Mouse (Mus musculus) liver, embryonic 16.5 days (tissue): Measurements from ENCODE around the gene Chd9. TPM values are rescaled to one million over a fixed set of nuclear protein-coding genes. Genes with fewer than 3 reads are reported as not detected.

Source experiments
- ATAC-seq: fragments of 200-750 bp; cut with Nextera tagmentation; 2 replicates; pipeline ENCODE4 v1.8.0; 2017; ENCODE audit warnings: low read depth, mild to moderate bottlenecking, moderate number of reproducible peaks, moderate library complexity
- H3K27ac ChIP-seq: fragments of 300-500 bp; sonication (generic); 2 replicates; pipeline ENCODE4 v1.5.1; 2014; ENCODE audit warnings: mild to moderate bottlenecking, low read length
- H3K27me3 ChIP-seq: fragments of 300-500 bp; sonication (generic); 2 replicates; pipeline ENCODE4 v1.6.1; 2014; ENCODE audit warnings: low read depth, low read length, mixed read lengths; ENCODE audit not compliant: control insufficient read depth, insufficient read depth
- H3K36me3 ChIP-seq: fragments of 300-500 bp; sonication (generic); 2 replicates; pipeline ENCODE4 v1.6.1; 2014; ENCODE audit warnings: mild to moderate bottlenecking; ENCODE audit not compliant: control insufficient read depth, insufficient read depth
- H3K4me1 ChIP-seq: fragments of 300-500 bp; sonication (generic); 2 replicates; pipeline ENCODE4 v1.6.1; 2014; ENCODE audit warnings: low read depth, low read length, mixed read lengths; ENCODE audit not compliant: control insufficient read depth
- H3K4me2 ChIP-seq: fragments of 300-500 bp; sonication (generic); 2 replicates; pipeline ENCODE4 v1.6.1; 2014; ENCODE audit warnings: low read depth, low read length, mixed read lengths
- H3K4me3 ChIP-seq: fragments of 300-500 bp; sonication (generic); 2 replicates; pipeline ENCODE4 v1.5.1; 2014; ENCODE audit warnings: low read depth, mild to moderate bottlenecking, low read length
- H3K9ac ChIP-seq: fragments of 300-500 bp; sonication (generic); 2 replicates; pipeline ENCODE4 v1.6.1; 2014; ENCODE audit warnings: low read depth, low read length
- H3K9me3 ChIP-seq: fragments of 300-500 bp; sonication (generic); replicated peaks from 2 replicates; pipeline ENCODE4 v1.6.1; 2016; ENCODE audit warnings: low read length; ENCODE audit not compliant: control insufficient read depth
- WGBS: fragments of 180-500 bp; shearing (Covaris S2); extraction: QIAGEN DNeasy Blood & Tissue Kit; methylation state at CpG from one replicate; pipeline ENCODE4 v1.1.7; 2014; ENCODE audit not compliant: insufficient replicate concordance; 5-methylcytosine and 5-hydroxymethylcytosine counted together
- polyA plus RNA-seq: library from polyadenylated mRNA; unstranded; fragments of >200 nt; fragmentation: Nextera tagmentation; extraction: Ambion mirVana; gene quantifications from 2 replicates; pipeline ENCODE4 v1.2.1, GENCODE M21; 2015

Gene Chd9
- polyA plus RNA-seq, 1 experiment from 2014 or later, result 18.5 TPM

DNA sequence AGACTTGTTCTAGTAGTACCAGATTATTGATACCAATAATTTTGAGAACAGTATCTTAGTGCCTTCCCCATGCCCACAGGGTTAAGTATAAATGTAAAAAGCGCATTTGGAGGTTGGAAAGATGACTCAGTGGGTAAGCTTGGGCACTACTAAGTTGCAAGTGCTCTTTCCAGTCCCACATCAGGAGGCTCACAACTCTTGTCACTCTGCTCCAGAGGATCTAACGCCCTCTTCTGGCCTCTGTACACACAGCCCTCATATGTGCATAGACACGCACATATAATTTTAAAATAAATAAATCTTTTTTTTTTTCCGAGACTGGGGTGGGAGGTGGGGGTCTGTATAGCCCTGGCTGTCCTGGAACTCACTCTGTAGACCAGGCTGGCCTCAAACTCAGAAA lies 131.6 kb downstream of the Chd9 start:
- Histone ChIP-seq H3K4me3 (no peak overlapping the region), H3K27me3 (no peaks in the 10 kb centered on the region), H3K9me3 (no peaks in the 10 kb centered on the region), H3K4me2 (no peak overlapping the region), H3K9ac (no peak overlapping the region), H3K4me1 (peaks cover 2% of the 10 kb centered on the region; the same call in 1 of the 2 replicates), H3K36me3 (no peaks in the 10 kb centered on the region), H3K27ac (no peak overlapping the region)
- no peak for ATAC-seq
- 76% methylated on average over 4 of the region's 4 CpGs for WGBS

DNA sequence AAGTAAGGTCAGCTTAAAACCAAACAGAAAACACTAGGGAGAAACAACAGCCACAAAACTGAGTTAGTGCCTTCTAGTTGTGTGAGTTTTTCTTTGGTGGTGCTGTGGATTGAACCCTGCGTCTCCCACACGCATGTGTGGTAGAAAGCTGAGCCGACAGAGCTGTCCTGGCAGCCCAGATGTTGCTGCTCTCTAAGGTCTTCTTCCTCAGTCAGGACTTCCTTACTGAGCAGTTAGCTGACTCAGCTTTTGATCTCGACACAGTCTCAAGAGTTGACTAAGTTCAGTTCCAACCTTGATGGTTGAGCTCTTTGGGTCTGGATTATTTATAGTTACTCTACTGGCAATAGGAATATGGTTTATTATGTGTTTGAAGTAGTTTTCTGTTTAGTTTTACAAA lies 133.5 kb downstream of the Chd9 start:
- ATAC-seq, result no peak
- Histone ChIP-seq H3K9me3 (no peaks in the 10 kb centered on the region), H3K4me3 (no peak overlapping the region), H3K27me3 (no peaks in the 10 kb centered on the region), H3K36me3 (no peaks in the 10 kb centered on the region), H3K4me2 (no peak overlapping the region), H3K9ac (no peak overlapping the region), H3K27ac (no peak overlapping the region), H3K4me1 (peaks cover 2% of the 10 kb centered on the region; the same call in 1 of the 2 replicates)
- WGBS, result 36% methylated on average over 4 of the region's 4 CpGs

DNA sequence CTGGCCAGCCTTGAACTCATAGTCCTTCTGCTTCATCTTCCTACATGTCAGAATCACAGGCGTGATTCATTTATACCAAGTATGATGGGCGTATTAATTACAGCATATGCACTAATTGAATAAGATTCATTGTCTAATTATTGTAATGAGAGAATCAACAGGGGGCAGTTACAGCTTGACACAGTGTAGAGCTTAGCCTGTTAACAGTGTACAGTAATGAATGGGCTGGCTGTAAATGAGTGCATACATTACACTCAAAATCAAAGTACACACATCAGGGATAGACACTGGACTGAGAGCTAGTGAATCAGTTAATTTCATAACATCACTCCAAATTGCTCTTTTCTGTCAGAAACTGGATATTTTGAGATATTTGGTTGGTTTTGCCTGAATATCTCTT lies 135.9 kb downstream of the Chd9 start:
- Histone ChIP-seq H3K27ac (no peak overlapping the region), H3K4me1 (peaks cover 2% of the 10 kb centered on the region; the same call in 1 of the 2 replicates), H3K9me3 (no peaks in the 10 kb centered on the region), H3K36me3 (no peaks in the 10 kb centered on the region), H3K4me3 (no peak overlapping the region), H3K4me2 (no peak overlapping the region), H3K27me3 (no peaks in the 10 kb centered on the region), H3K9ac (no peak overlapping the region)
- WGBS, result 70% methylated on average over 2 of the region's 2 CpGs
- no peak for ATAC-seq

DNA sequence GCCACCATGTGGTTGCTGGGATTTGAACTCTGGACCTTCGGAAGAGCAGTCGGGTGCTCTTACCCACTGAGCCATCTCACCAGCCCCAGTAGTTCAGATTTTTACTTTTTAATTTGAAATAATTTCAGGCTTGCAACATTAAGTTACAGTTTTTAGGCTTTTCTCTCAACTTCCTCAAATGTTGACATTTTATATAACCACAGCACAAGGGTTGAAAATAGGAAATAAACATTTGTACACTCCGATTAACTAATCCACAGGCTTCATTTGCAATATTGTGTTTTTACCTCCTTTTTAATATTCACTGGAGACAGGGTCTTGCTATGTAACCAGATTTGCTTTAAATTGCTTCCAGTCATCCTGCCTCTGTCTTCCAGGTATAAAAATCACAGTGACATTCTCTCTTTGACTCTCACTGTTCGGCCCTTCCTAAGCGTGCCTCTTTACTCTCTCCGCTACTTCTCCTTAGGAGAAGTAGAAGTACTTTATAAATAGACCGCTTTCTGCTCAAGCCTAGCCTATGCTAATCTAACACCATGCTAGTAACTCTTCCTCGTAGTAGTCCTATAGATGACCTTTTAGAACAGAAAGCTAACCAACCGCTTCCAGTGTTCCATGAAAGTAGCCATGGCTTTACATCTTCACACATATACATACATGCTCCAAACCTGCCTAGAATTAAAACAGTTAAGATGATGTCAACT lies 137.5 kb downstream of the Chd9 start:
- ATAC-seq, result no peak
- H3K27me3 ChIP-seq, result no peaks in the 10 kb centered on the region
- H3K9me3 ChIP-seq, result no peaks in the 10 kb centered on the region
- H3K27ac ChIP-seq, result no peak overlapping the region
- peaks cover 2% of the 10 kb centered on the region; the same call in 1 of the 2 replicates for H3K4me1 ChIP-seq
- H3K4me3 ChIP-seq, result no peak overlapping the region
- WGBS, result 68% methylated on average over 9 of the region's 9 CpGs
- H3K36me3 ChIP-seq, result no peaks in the 10 kb centered on the region
- H3K9ac ChIP-seq, result no peak overlapping the region
- no peak overlapping the region for H3K4me2 ChIP-seq

DNA sequence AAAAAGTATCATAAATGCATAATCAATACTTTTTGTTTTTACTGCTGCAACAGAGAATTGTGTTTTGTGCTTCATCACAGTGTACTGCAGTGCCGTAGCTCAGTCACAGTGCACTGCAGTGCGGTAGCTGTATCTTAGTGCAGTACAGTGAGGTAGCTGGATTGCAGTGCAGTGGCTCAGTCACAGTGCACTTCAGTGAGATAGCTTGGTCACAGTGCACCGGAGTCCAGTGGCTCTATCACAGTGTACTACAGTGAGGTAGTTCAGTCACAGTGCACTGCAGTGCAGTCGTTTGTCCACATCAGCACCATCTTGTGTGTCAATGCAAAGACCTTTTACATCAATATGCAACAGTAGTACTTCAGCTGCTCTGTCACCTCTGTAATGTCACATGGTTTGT lies 140.2 kb downstream of the Chd9 start:
- H3K27ac ChIP-seq, result no peak overlapping the region
- H3K4me1 ChIP-seq, result no peaks in the 10 kb centered on the region
- H3K9ac ChIP-seq, result no peak overlapping the region
- H3K36me3 ChIP-seq, result no peaks in the 10 kb centered on the region
- H3K4me3 ChIP-seq, result no peak overlapping the region
- WGBS, result 80% methylated on average over 4 of the region's 4 CpGs
- H3K27me3 ChIP-seq, result no peaks in the 10 kb centered on the region
- no peaks in the 10 kb centered on the region for H3K9me3 ChIP-seq
- H3K4me2 ChIP-seq, result no peak overlapping the region
- ATAC-seq, result no peak

DNA sequence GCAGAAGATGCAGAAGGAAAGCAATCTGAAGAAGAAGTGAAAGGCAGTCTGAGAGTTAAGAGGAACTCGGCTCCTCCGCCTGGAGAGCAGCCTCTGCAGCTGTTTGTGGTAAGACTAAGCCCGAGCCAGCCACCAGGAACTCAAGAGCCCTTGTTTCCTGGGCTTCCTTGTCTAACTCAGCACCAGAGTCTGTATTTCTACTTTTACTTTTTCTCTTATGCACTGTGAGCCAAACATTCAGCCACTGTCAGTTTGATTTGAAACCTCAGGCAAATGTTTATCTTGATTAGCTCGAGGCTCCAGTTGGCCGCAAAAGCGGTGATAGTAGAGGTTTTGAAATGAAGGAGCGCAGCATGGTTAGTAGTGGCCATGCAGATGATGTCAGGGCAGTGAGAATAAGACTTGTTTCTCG lies 148.8 kb downstream of the Chd9 start:
- Histone ChIP-seq H3K4me3 (no peak overlapping the region), H3K27me3 (no peaks in the 10 kb centered on the region), H3K4me2 (no peak overlapping the region), H3K36me3 (no peaks in the 10 kb centered on the region; the same call in 1 of the 2 replicates), H3K9ac (no peak overlapping the region), H3K9me3 (no peaks in the 10 kb centered on the region), H3K27ac (no peak overlapping the region), H3K4me1 (no peaks in the 10 kb centered on the region)
- 16% methylated on average over 8 of the region's 8 CpGs for WGBS
- no peak for ATAC-seq

DNA sequence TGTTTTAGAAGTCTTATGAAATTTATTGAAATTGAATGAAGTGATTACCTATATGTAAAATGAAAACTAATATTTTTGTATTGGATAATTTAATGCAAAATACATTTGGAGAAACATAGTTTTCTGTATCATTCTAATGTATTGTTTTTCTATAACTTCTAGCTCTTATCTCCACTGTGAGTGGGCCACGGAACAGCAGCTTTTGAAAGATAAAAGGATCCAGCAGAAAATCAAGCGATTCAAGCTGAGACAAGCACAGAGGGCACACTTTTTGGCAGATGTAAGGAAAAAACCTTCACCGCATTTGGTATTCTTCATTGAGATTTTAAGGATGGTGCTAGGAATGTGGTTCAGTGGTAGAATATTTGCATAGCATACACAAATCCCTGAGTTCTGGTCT lies 150.6 kb downstream of the Chd9 start:
- Histone ChIP-seq H3K9ac (no peak overlapping the region), H3K27ac (no peak overlapping the region), H3K4me1 (no peaks in the 10 kb centered on the region), H3K27me3 (no peaks in the 10 kb centered on the region), H3K36me3 (peaks cover 4% of the 10 kb centered on the region; the same call in 1 of the 2 replicates), H3K9me3 (no peaks in the 10 kb centered on the region), H3K4me3 (no peak overlapping the region), H3K4me2 (no peak overlapping the region)
- 0 out of 2 replicates have a peak, but pooled peaks have one; percentile 47 for ATAC-seq
- WGBS, result 32% methylated on average over 3 of the region's 3 CpGs

DNA sequence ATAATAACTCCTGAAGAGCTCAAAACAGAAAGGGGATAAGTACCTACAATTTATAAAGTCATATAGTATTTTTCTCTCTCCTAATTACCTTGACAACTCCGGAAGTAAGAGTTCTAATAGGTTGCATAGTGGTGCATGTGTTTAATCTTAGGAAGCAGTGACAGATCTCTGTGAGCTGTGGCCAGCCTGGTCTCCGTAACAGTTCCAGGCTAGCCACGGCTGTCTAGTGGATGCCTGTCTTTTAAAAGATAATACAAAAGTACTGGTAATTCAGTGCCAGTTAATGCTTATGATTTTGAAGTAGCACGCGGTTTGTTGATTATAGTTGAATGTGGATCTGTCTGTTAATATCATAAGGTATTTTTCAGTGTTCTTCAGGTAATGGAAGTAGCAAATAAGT lies 151.1 kb downstream of the Chd9 start:
- H3K27me3 ChIP-seq, result no peaks in the 10 kb centered on the region
- peaks cover 6% of the 10 kb centered on the region; the same call in 1 of the 2 replicates for H3K36me3 ChIP-seq
- H3K9me3 ChIP-seq, result no peaks in the 10 kb centered on the region
- no peak overlapping the region for H3K4me2 ChIP-seq
- WGBS, result 58% methylated on average over 5 of the region's 5 CpGs
- no peak for ATAC-seq
- H3K9ac ChIP-seq, result no peak overlapping the region
- no peaks in the 10 kb centered on the region for H3K4me1 ChIP-seq
- H3K27ac ChIP-seq, result no peak overlapping the region
- H3K4me3 ChIP-seq, result no peak overlapping the region

DNA sequence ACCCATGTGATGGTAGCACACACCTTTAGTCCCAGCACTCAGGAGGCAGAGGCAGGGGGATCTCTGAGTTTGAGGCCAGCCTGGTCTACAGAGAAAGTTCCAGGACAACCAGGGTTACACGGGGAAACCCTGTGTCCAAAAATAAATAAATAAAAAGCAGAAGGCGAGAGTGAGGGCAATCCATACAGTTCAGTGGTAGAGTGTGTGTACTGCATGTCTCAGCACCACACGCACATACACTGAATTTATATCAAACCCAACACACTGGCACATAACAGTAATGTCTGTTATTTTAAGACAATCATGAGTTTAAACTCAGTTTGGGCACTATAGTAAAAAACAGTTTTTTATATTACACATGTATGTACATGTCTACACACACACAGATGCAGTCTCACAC lies 153.9 kb downstream of the Chd9 start:
- Histone ChIP-seq H3K36me3 (peaks cover 6% of the 10 kb centered on the region; the same call in 1 of the 2 replicates), H3K9ac (no peak overlapping the region), H3K9me3 (no peaks in the 10 kb centered on the region), H3K4me3 (no peak overlapping the region), H3K4me1 (no peaks in the 10 kb centered on the region), H3K27me3 (no peaks in the 10 kb centered on the region), H3K4me2 (no peak overlapping the region), H3K27ac (no peak overlapping the region)
- ATAC-seq, result no peak
- 70% methylated on average over 3 of the region's 3 CpGs for WGBS
